Mouse (Mus musculus) CH12.LX (cell line): ENCODE measurements around the gene Cntn2. TPM values are rescaled to one million over a fixed set of nuclear protein-coding genes. Genes with fewer than 3 reads are reported as not detected.

Source experiments
- DNase-seq: peaks from one replicate; pipeline ENCODE4 v3.0.0-alpha.2; 2013; ENCODE audit errors: extremely low read depth
- H3K27ac ChIP-seq: 2 replicates; pipeline ENCODE4 v1.5.1; 2012; ENCODE audit warnings: low read depth, mild to moderate bottlenecking, control low read depth, moderate library complexity; ENCODE audit not compliant: insufficient read depth
- H3K27me3 ChIP-seq: replicated peaks from 2 replicates; pipeline ENCODE3; 2012; ENCODE audit warnings: inconsistent platforms
- H3K36me3 ChIP-seq, 2 experiments: replicated peaks in 1 of 2; 2 replicates each; pipeline versions ENCODE3 to v1.6.1; 2012; ENCODE audit warnings: inconsistent platforms in 1 of 2, low read length in 1 of 2, mild to moderate bottlenecking in 1 of 2, mixed read lengths in 1 of 2, moderate library complexity in 1 of 2; ENCODE audit not compliant: control insufficient read depth in 1 of 2, insufficient read depth in 1 of 2
- H3K4me1 ChIP-seq, 2 experiments: 2 replicates each; pipeline ENCODE4 v1.6.1; 2012; ENCODE audit warnings: inconsistent platforms in 1 of 2, moderate library complexity in 1 of 2; ENCODE audit not compliant: insufficient read depth in 2 of 2, control insufficient read depth in 1 of 2
- H3K4me2 ChIP-seq: 2 replicates; pipeline ENCODE4 v1.6.1; 2012; ENCODE audit warnings: low read depth, mild to moderate bottlenecking, control low read depth; ENCODE audit not compliant: poor library complexity, insufficient read depth, severe bottlenecking
- H3K4me3 ChIP-seq, 3 experiments: fragments of 150-350 bp in 1 of 3; sonication (generic) in 1 of 3; replicated peaks in 1 of 3; 2 replicates each; pipeline versions ENCODE3 to v1.5.1; 2011 to 2012; ENCODE audit warnings: low read depth in 2 of 3, low read length in 2 of 3, mild to moderate bottlenecking in 2 of 3, moderate library complexity in 2 of 3, control low read depth in 1 of 3, improper control_type of control experiment in 1 of 3, inconsistent platforms in 1 of 3, mixed read lengths in 1 of 3; ENCODE audit not compliant: poor library complexity in 1 of 3
- H3K79me2 ChIP-seq: replicated peaks from 2 replicates; pipeline ENCODE4 v1.6.1; 2012; ENCODE audit warnings: mild to moderate bottlenecking, moderate library complexity; ENCODE audit not compliant: control insufficient read depth, poor library complexity, insufficient read depth, severe bottlenecking; ENCODE audit errors: extremely low read depth
- H3K9ac ChIP-seq: 2 replicates; pipeline ENCODE4 v1.6.1; 2012; ENCODE audit warnings: low read depth, mild to moderate bottlenecking, control low read depth, moderate library complexity; ENCODE audit not compliant: insufficient read depth
- H3K9me3 ChIP-seq: replicated peaks from 2 replicates; pipeline ENCODE3; 2012; ENCODE audit warnings: low read length, inconsistent platforms, mixed read lengths
- CHD1 ChIP-seq: IDR thresholded peaks from 2 replicates; pipeline ENCODE4 v1.6.1; 2012; ENCODE audit warnings: low read depth, low read length, improper control_type of control experiment, inconsistent platforms
- CHD2 ChIP-seq: IDR thresholded peaks from 2 replicates; pipeline ENCODE4 v1.6.1; 2011; ENCODE audit warnings: low read length, improper control_type of control experiment
- E2F4 ChIP-seq: IDR thresholded peaks from 2 replicates; pipeline ENCODE4 v1.6.1; 2011; ENCODE audit warnings: low read depth, low read length, improper control_type of control experiment; ENCODE audit not compliant: insufficient replicate concordance
- EP300 ChIP-seq: IDR thresholded peaks from 2 replicates; pipeline ENCODE4 v1.6.1; 2011; ENCODE audit warnings: low read length, improper control_type of control experiment
- GABPA ChIP-seq: IDR thresholded peaks from 2 replicates; pipeline ENCODE4 v1.6.1; 2012; ENCODE audit warnings: low read depth, low read length, improper control_type of control experiment, inconsistent platforms; ENCODE audit not compliant: insufficient replicate concordance
- IRF4 ChIP-seq: IDR thresholded peaks from 2 replicates; pipeline ENCODE4 v1.6.1; 2014; ENCODE audit warnings: low read depth, mild to moderate bottlenecking, inconsistent platforms, low read length, improper control_type of control experiment
- JUN ChIP-seq: IDR thresholded peaks from 2 replicates; pipeline ENCODE4 v1.6.1; 2011; ENCODE audit warnings: low read depth, mild to moderate bottlenecking, low read length, improper control_type of control experiment, moderate library complexity; ENCODE audit not compliant: insufficient read depth
- KAT2A ChIP-seq: IDR thresholded peaks from 2 replicates; pipeline ENCODE4 v1.6.1; 2012; ENCODE audit warnings: low read length, improper control_type of control experiment, inconsistent platforms; ENCODE audit not compliant: insufficient replicate concordance
- MAX ChIP-seq: IDR thresholded peaks from 2 replicates; pipeline ENCODE4 v1.6.1; 2011; ENCODE audit warnings: low read length, improper control_type of control experiment
- MAZ ChIP-seq: IDR thresholded peaks from 2 replicates; pipeline ENCODE4 v1.6.1; 2012; ENCODE audit warnings: low read depth, mild to moderate bottlenecking, inconsistent platforms, low read length, improper control_type of control experiment, moderate library complexity
- MEF2A ChIP-seq: IDR thresholded peaks from 2 replicates; pipeline ENCODE4 v1.6.1; 2014; ENCODE audit warnings: low read depth, mild to moderate bottlenecking, inconsistent platforms, low read length, improper control_type of control experiment, borderline replicate concordance
- MXI1 ChIP-seq: IDR thresholded peaks from 2 replicates; pipeline ENCODE4 v1.6.1; 2011; ENCODE audit warnings: mild to moderate bottlenecking, low read depth, low read length, improper control_type of control experiment
- NELFE ChIP-seq: IDR thresholded peaks from 2 replicates; pipeline ENCODE4 v1.6.1; 2011; ENCODE audit warnings: low read depth, low read length, improper control_type of control experiment
- PAX5 ChIP-seq: IDR thresholded peaks from 2 replicates; pipeline ENCODE4 v1.6.1; 2012; ENCODE audit warnings: low read length, inconsistent platforms, mixed read lengths
- POLR2AphosphoS2 ChIP-seq: IDR thresholded peaks from 2 replicates; pipeline ENCODE4 v1.6.1; 2011; ENCODE audit warnings: low read depth, low read length, improper control_type of control experiment
- TBP ChIP-seq: conservative IDR thresholded peaks from 2 replicates; pipeline ENCODE4 v1.6.1; 2011; ENCODE audit warnings: low read depth, low read length, improper control_type of control experiment
- TCF12 ChIP-seq: IDR thresholded peaks from 2 replicates; pipeline ENCODE4 v1.6.1; 2014; ENCODE audit warnings: low read depth, mild to moderate bottlenecking, inconsistent platforms, low read length, improper control_type of control experiment
- USF2 ChIP-seq: conservative IDR thresholded peaks from 2 replicates; pipeline ENCODE4 v1.6.1; 2011; ENCODE audit warnings: low read depth, low read length, improper control_type of control experiment
- ZNF384 ChIP-seq: IDR thresholded peaks from 2 replicates; pipeline ENCODE4 v1.6.1; 2012; ENCODE audit warnings: low read depth, low read length, improper control_type of control experiment, inconsistent platforms
- dilution Hi-C: fragments of 300-500 bp; cut with MboI; formaldehyde crosslinking; loops from 2 replicates; pipeline ENCODE4 v1.14.3; 2020; ENCODE audit warnings: low sequenced_read_pairs; ENCODE audit not compliant: extremely low pct_unique_long_range_greater_than_20kb, extremely low pct_ligation_motif_present
- in situ Hi-C: fragments of 300-500 bp; cut with MboI; formaldehyde crosslinking; loops from 3 replicates; pipeline ENCODE4 v1.14.3; 2019; ENCODE audit warnings: low sequenced_read_pairs, low pct_ligation_motif_present, low pct_unique_long_range_greater_than_20kb, mixed read lengths
- polyA plus RNA-seq: library from polyadenylated mRNA; unstranded; fragments of >175 nt; gene quantifications from 2 replicates; pipeline ENCODE4 v1.2.1, GENCODE M21; 2012; ENCODE audit warnings: low read depth; ENCODE audit not compliant: insufficient read length
- total RNA-seq, 2 experiments: library from RNA; depleted of rRNA; stranded (reverse); fragments of 300-350 nt in 1 of 2; fragments of >200 nt in 1 of 2; gene quantifications; 2 replicates each; pipeline ENCODE4 v1.2.3; 2012 to 2014

Gene Cntn2
- total RNA-seq (2012; rRNA removed) = 0.04 and 0.08 TPM in 2 replicates
- total RNA-seq (2014; rRNA removed) = 0.05 and 0.07 TPM in 2 replicates
- polyA plus RNA-seq = 0.04 TPM in 2 replicates

- no peak within 1 kb of the TSS for H3K4me3 ChIP-seq
- no peaks in the 10 kb centered on the region for H3K9me3 ChIP-seq
- DNase-seq = no peak
- H3K27me3 ChIP-seq = peaks cover 80% of the 10 kb centered on the region
- no peak within 1 kb of the TSS for H3K4me2 ChIP-seq
- H3K79me2 ChIP-seq = no peaks in the 10 kb centered on the region
- no peaks in the 10 kb centered on the region for H3K36me3 ChIP-seq
- in situ Hi-C loops = no loop called here
- peaks cover 10 to 24% of the 10 kb centered on the region in 2 experiments for H3K4me1 ChIP-seq
- no peak within 1 kb of the TSS for H3K27ac ChIP-seq
- dilution Hi-C loops = no loop called here
- TF ChIP-seq ZNF384 (no peak), MAX (no peak), USF2 (no peak), POLR2AphosphoS2 (no peak), KAT2A (no peak), MEF2A (no peak), IRF4 (no peak), TBP (no peak), E2F4 (no peak), TCF12 (no peak), CHD2 (no peak), NELFE (no peak), MAZ (no peak), CHD1 (no peak), PAX5 (no peak), JUN (no peak), GABPA (no peak)
- H3K9ac ChIP-seq = no peak within 1 kb of the TSS
These were observed at the start of gene Cntn2 for GRCm38 (mm10) chr1:132542762-132543306. Gene Cntn2 (minus strand): TSS chr1:132543256.

GRCm38 (mm10) chr1:132592145-132592544 is 49.1 kb upstream of the Cntn2 start:
- Histone ChIP-seq H3K4me3 (no peak overlapping the region), H3K27me3 (peaks cover 73% of the 10 kb centered on the region), H3K36me3 (no peaks in the 10 kb centered on the region), H3K27ac (no peak overlapping the region), H3K4me2 (no peak overlapping the region), H3K9me3 (no peaks in the 10 kb centered on the region), H3K4me1 (peaks cover 0 to 15% of the 10 kb centered on the region in 2 experiments; a peak in 2 of 4 replicates), H3K9ac (no peak overlapping the region), H3K79me2 (no peaks in the 10 kb centered on the region)
- no peak for TF ChIP-seq CHD1
- TF ChIP-seq MXI1 = no peak
- TF ChIP-seq EP300 = no peak
- DNase-seq = no peak
- in situ Hi-C loops (loop anchor here (5.0 to 10.0 kb wide), 2 partner anchors 65 to 227 kb away; no protein-coding TSS in a partner anchor), dilution Hi-C loops (no loop called here)
